Mouse (Mus musculus): ENCODE measurements around the gene Gnao1.

GRCm38 (mm10) chr8:93819929-93820328 is 10.2 kb downstream of the Gnao1 start:
- TF ChIP-seq CTCF (IDR thresholded peaks at IDR 0.05; ENCODE audit: low read depth) (no peak), EP300 (IDR thresholded peaks at IDR 0.05; ENCODE audit: low read depth) (no peak)
